In genomic region chr14:49278880-49279279, GRCm38 (mm10) we compare ENCODE assay signal across 27 mouse cellular contexts. TPM values are rescaled to one million over a fixed set of nuclear protein-coding genes. Genes with fewer than 3 reads are reported as not detected.
DNase-seq lines count a peak whose midpoint lies in the region; ATAC-seq and TF ChIP-seq lines count a peak whose summit lies in the region.
"Had no signal": no experiment of that assay in that cellular context is flagged by ENCODE, and none has a peak within 500 bp of the region (broad histone marks: within the 10 kb centered on the region; RNA-seq: fewer than 3 reads in every experiment).

No protein-coding gene starts in this region.

- no peak for TF ChIP-seq CTCF in lung, postnatal 0 days (IDR thresholded peaks at IDR 0.05)

- no peaks in the 10 kb centered on the region for H3K27me3 ChIP-seq in lung, postnatal 0 days (replicated peaks; ENCODE audit: insufficient read depth, low read length)
- H3K27me3 ChIP-seq in intestine, embryonic 16.5 days (replicated peaks; ENCODE audit: control insufficient read depth, insufficient read depth, low read length): no peaks in the 10 kb centered on the region
- no peaks in the 10 kb centered on the region for H3K27me3 ChIP-seq in stomach, embryonic 16.5 days (ENCODE audit: control insufficient read depth, insufficient read depth, low read length)
- no peaks in the 10 kb centered on the region for H3K27me3 ChIP-seq in forebrain, embryonic 13.5 days
- H3K27me3 ChIP-seq: CH12.LX; embryonic facial prominence, embryonic 13.5 days; forebrain, embryonic 12.5 days; hindbrain, embryonic 12.5 days; hindbrain, embryonic 15.5 days had no signal

- no peaks in the 10 kb centered on the region for H3K4me1 ChIP-seq in lung, postnatal 0 days (ENCODE audit: insufficient read depth, low read depth, low read length)
- no peaks in the 10 kb centered on the region for H3K4me1 ChIP-seq in intestine, embryonic 16.5 days (ENCODE audit: control insufficient read depth, insufficient read depth, low read length)
- H3K4me1 ChIP-seq in stomach, embryonic 16.5 days (ENCODE audit: control insufficient read depth, insufficient read depth, low read length): no peaks in the 10 kb centered on the region
- H3K4me1 ChIP-seq in forebrain, embryonic 13.5 days: no peaks in the 10 kb centered on the region
- H3K4me1 ChIP-seq: embryonic facial prominence, embryonic 10.5 days; embryonic facial prominence, embryonic 13.5 days; forebrain, embryonic 12.5 days; hindbrain, embryonic 12.5 days; hindbrain, embryonic 15.5 days had no signal

- H3K4me3 ChIP-seq in lung, postnatal 0 days (ENCODE audit: low read depth, low read length): no peak overlapping the region
- no peak overlapping the region for H3K4me3 ChIP-seq in intestine, embryonic 16.5 days (ENCODE audit: low read length)
- H3K4me3 ChIP-seq in stomach, embryonic 16.5 days (replicated peaks; ENCODE audit: low read length): no peak overlapping the region
- no peak overlapping the region for H3K4me3 ChIP-seq in forebrain, embryonic 13.5 days
- H3K4me3 ChIP-seq: embryonic facial prominence, embryonic 10.5 days; embryonic facial prominence, embryonic 13.5 days; erythroblast, embryonic 14.5 days; forebrain, embryonic 12.5 days; gastrocnemius, adult 2 months; hindbrain, embryonic 12.5 days; hindbrain, embryonic 15.5 days had no signal

- ATAC-seq in lung, postnatal 0 days: no peak
- ATAC-seq in intestine, embryonic 16.5 days: peak; percentile 97
- peak; percentile 81; the same call in 1 of the 2 replicates for ATAC-seq in stomach, embryonic 16.5 days (ENCODE audit: insufficient read depth, low FRiP score)
- ATAC-seq in forebrain, embryonic 13.5 days: no peak
- ATAC-seq: forebrain, embryonic 16.5 days had no signal

- H3K4me2 ChIP-seq in lung, postnatal 0 days (replicated peaks; ENCODE audit: low read depth, low read length): no peak overlapping the region
- H3K4me2 ChIP-seq in intestine, embryonic 16.5 days (ENCODE audit: low read depth, low read length): no peak overlapping the region
- no peak overlapping the region for H3K4me2 ChIP-seq in stomach, embryonic 16.5 days (ENCODE audit: low read depth, low read length)
- H3K4me2 ChIP-seq in forebrain, embryonic 13.5 days: no peak overlapping the region
- H3K4me2 ChIP-seq: embryonic facial prominence, embryonic 13.5 days; forebrain, embryonic 12.5 days; heart, embryonic 11.5 days; hindbrain, embryonic 12.5 days; hindbrain, embryonic 15.5 days had no signal

- DNase-seq in lung, postnatal 0 days (ENCODE audit: low spot score): peak; percentile 24
- no peak for DNase-seq in lung, postnatal 14 days
- no peak for DNase-seq in urinary bladder, adult 18-20 months (ENCODE audit: low spot score in 2 of 2)
- no peak for DNase-seq in thymus, postnatal 4 days
- DNase-seq: adrenal gland, postnatal 25 days; B cell, adult 2 months; cerebellum, adult 11-12 months; cerebellum, adult 8-10 months; cerebellum, postnatal 10 days; cerebellum, postnatal 36 days; embryo, embryonic 11 days; gastrocnemius, adult 2 months; gastrocnemius, postnatal 14 days; heart, adult 11 months had no signal

- H3K9me3 ChIP-seq in lung, postnatal 0 days (ENCODE audit: low read length): no peaks in the 10 kb centered on the region
- H3K9me3 ChIP-seq in intestine, embryonic 16.5 days (ENCODE audit: control insufficient read depth, low read length): no peaks in the 10 kb centered on the region
- H3K9me3 ChIP-seq in stomach, embryonic 16.5 days (replicated peaks; ENCODE audit: control insufficient read depth, low read length): no peaks in the 10 kb centered on the region
- H3K9me3 ChIP-seq in forebrain, embryonic 13.5 days (replicated peaks): no peaks in the 10 kb centered on the region
- H3K9me3 ChIP-seq: embryonic facial prominence, embryonic 10.5 days; embryonic facial prominence, embryonic 13.5 days; forebrain, embryonic 12.5 days; hindbrain, embryonic 12.5 days; hindbrain, embryonic 15.5 days had no signal

- H3K36me3 ChIP-seq in lung, postnatal 0 days (ENCODE audit: insufficient read depth, low read length): no peaks in the 10 kb centered on the region
- no peaks in the 10 kb centered on the region for H3K36me3 ChIP-seq in intestine, embryonic 16.5 days (ENCODE audit: control insufficient read depth, insufficient read depth, low read length)
- no peaks in the 10 kb centered on the region for H3K36me3 ChIP-seq in stomach, embryonic 16.5 days (ENCODE audit: control insufficient read depth, insufficient read depth, low read length)
- H3K36me3 ChIP-seq in forebrain, embryonic 13.5 days (ENCODE audit: poor library complexity, severe bottlenecking): no peaks in the 10 kb centered on the region
- H3K36me3 ChIP-seq: embryonic facial prominence, embryonic 10.5 days; embryonic facial prominence, embryonic 13.5 days; forebrain, embryonic 12.5 days; hindbrain, embryonic 12.5 days; hindbrain, embryonic 15.5 days had no signal

- H3K9ac ChIP-seq in lung, postnatal 0 days (replicated peaks; ENCODE audit: low read depth): no peak overlapping the region
- H3K9ac ChIP-seq in intestine, embryonic 16.5 days (ENCODE audit: low read depth, low read length): no peak overlapping the region
- no peak overlapping the region for H3K9ac ChIP-seq in stomach, embryonic 16.5 days (ENCODE audit: low read length)
- H3K9ac ChIP-seq in forebrain, embryonic 13.5 days: no peak overlapping the region
- H3K9ac ChIP-seq: embryonic facial prominence, embryonic 13.5 days; forebrain, embryonic 12.5 days; hindbrain, embryonic 12.5 days; hindbrain, embryonic 15.5 days had no signal

- H3K27ac ChIP-seq in lung, postnatal 0 days (ENCODE audit: low read length): no peak overlapping the region
- 0 out of 2 replicates have a peak overlapping the region, but pooled peaks have one; percentile 23 for H3K27ac ChIP-seq in intestine, embryonic 16.5 days (ENCODE audit: low read length)
- H3K27ac ChIP-seq in stomach, embryonic 16.5 days (ENCODE audit: low read length): no peak overlapping the region
- H3K27ac ChIP-seq in forebrain, embryonic 13.5 days: no peak overlapping the region
- H3K27ac ChIP-seq: embryonic facial prominence, embryonic 10.5 days; embryonic facial prominence, embryonic 13.5 days; forebrain, embryonic 12.5 days; gastrocnemius, adult 2 months; hindbrain, embryonic 12.5 days; hindbrain, embryonic 15.5 days had no signal

- WGBS in lung, postnatal 0 days: 42% methylated on average over 6 of the region's 6 CpGs
- WGBS in intestine, embryonic 16.5 days: 44% methylated on average over 6 of the region's 6 CpGs
- WGBS in stomach, embryonic 16.5 days: 54% methylated on average over 6 of the region's 6 CpGs
- WGBS in forebrain, embryonic 13.5 days: 86% methylated on average over 6 of the region's 6 CpGs

- no peak for TF ChIP-seq EP300 in lung, postnatal 0 days (IDR thresholded peaks at IDR 0.05)

RNA-seq across cellular contexts. Expression of gene ccdc198, which starts 33.6 kb away (rescaled TPM):
- polyA plus RNA-seq in lung, postnatal 0 days (2015; fragmentation: Nextera tagmentation; extraction: Ambion mirVana): 0.13 and 0.19 TPM in 2 replicates
- 141 and 177 TPM in 2 replicates for polyA plus RNA-seq in intestine, embryonic 16.5 days (2015; fragmentation: Nextera tagmentation; extraction: Ambion mirVana)
- polyA plus RNA-seq in stomach, embryonic 16.5 days (2015; fragmentation: Nextera tagmentation; extraction: Ambion mirVana): 18.5 and 20.9 TPM in 2 replicates
- 0.09 and 0.10 TPM in 2 replicates for polyA plus RNA-seq in forebrain, embryonic 13.5 days (2015; fragmentation: Nextera tagmentation; extraction: Ambion mirVana)
- polyA plus RNA-seq: cortical plate, adult 2 months; embryonic facial prominence, embryonic 10.5 days; erythroblast, embryonic 14.5 days; hindbrain, embryonic 15.5 days had no signal

Comparison
In these comparisons a context has a peak if more than half of its experiments do, and no peak if none do; other contexts are left out.
1. ATAC-seq: peak in intestine, embryonic 16.5 days (single experiment) and stomach, embryonic 16.5 days (single experiment); none in lung, postnatal 0 days (single experiment) and forebrain, embryonic 13.5 days (single experiment).
2. RNA of gene ccdc198, which starts 33.6 kb away (polyA plus RNA-seq): 141 to 177 TPM in intestine, embryonic 16.5 days and 18.5 to 20.9 TPM in stomach, embryonic 16.5 days; 0.13 to 0.19 TPM in lung, postnatal 0 days and 0.09 to 0.10 TPM in forebrain, embryonic 13.5 days; every median in the first group is over 10 times any median in the second.